Mouse (Mus musculus): ENCODE data around the gene Pfas. TPM values are rescaled to one million over a fixed set of nuclear protein-coding genes. Genes with fewer than 3 reads are reported as not detected.

Gene Pfas
- polyA plus RNA-seq, 1 experiment from 2014 or later, result 47.7 TPM

Small RNAs within 50 kb of the gene (microRNA-seq; reads per million reads assigned to microRNA genes)
- 4.2 reads per million, percentile 17 among the genes with 10 or more reads in this experiment for gene Mir3062

Other genes with a start within 250 kb of the Pfas start
- gene Ndel1, start 136.6 kb downstream of the Pfas start, polyA plus RNA-seq (2014; fragmentation: Nextera tagmentation; extraction: Ambion mirVana), result 46.7 and 70.6 TPM in 2 replicates
- 0.05 and 0.06 TPM in 2 replicates for gene Rnf222, start 119.9 kb downstream of the Pfas start, polyA plus RNA-seq (2014; fragmentation: Nextera tagmentation; extraction: Ambion mirVana)
- 1,184 and 1,677 TPM in 2 replicates for gene Rpl26, start 106.9 kb downstream of the Pfas start, polyA plus RNA-seq (2014; fragmentation: Nextera tagmentation; extraction: Ambion mirVana)
- not detected in 2 replicates for gene Odf4, start 81.4 kb downstream of the Pfas start, polyA plus RNA-seq (2014; fragmentation: Nextera tagmentation; extraction: Ambion mirVana)
- gene Arhgef15, start 51.0 kb downstream of the Pfas start, polyA plus RNA-seq (2014; fragmentation: Nextera tagmentation; extraction: Ambion mirVana), result 10.2 and 15.9 TPM in 2 replicates
- 3.4 and 4.5 TPM in 2 replicates for gene Slc25a35, start 40.3 kb downstream of the Pfas start, polyA plus RNA-seq (2014; fragmentation: Nextera tagmentation; extraction: Ambion mirVana)
- gene Rangrf, start 33.3 kb downstream of the Pfas start, polyA plus RNA-seq (2014; fragmentation: Nextera tagmentation; extraction: Ambion mirVana), result 68.7 and 95.2 TPM in 2 replicates
- 44.2 and 62.3 TPM in 2 replicates for gene Ctc1, start 7.5 kb upstream of the Pfas start, polyA plus RNA-seq (2014; fragmentation: Nextera tagmentation; extraction: Ambion mirVana)
- 145 and 155 TPM in 2 replicates for gene Aurkb, start 37.2 kb upstream of the Pfas start, polyA plus RNA-seq (2014; fragmentation: Nextera tagmentation; extraction: Ambion mirVana)
- 6.6 and 7.5 TPM in 2 replicates for gene Borcs6, start 51.3 kb upstream of the Pfas start, polyA plus RNA-seq (2014; fragmentation: Nextera tagmentation; extraction: Ambion mirVana)
- 62.2 and 73.8 TPM in 2 replicates for gene Tmem107, start 62.3 kb upstream of the Pfas start, polyA plus RNA-seq (2014; fragmentation: Nextera tagmentation; extraction: Ambion mirVana)
- gene Vamp2, start 80.0 kb upstream of the Pfas start, polyA plus RNA-seq (2014; fragmentation: Nextera tagmentation; extraction: Ambion mirVana), result 57.5 and 86.5 TPM in 2 replicates
- 6.1 and 8.9 TPM in 2 replicates for gene Per1, start 86.8 kb upstream of the Pfas start, polyA plus RNA-seq (2014; fragmentation: Nextera tagmentation; extraction: Ambion mirVana)
- gene Hes7, start 111.9 kb upstream of the Pfas start, polyA plus RNA-seq (2014; fragmentation: Nextera tagmentation; extraction: Ambion mirVana), result 0.23 and 0.41 TPM in 2 replicates
- gene 9130213A22Rik, start 114.1 kb upstream of the Pfas start, polyA plus RNA-seq (2014; fragmentation: Nextera tagmentation; extraction: Ambion mirVana), result 0.11 and 0.43 TPM in 2 replicates
- gene Aloxe3, start 117.4 kb upstream of the Pfas start, polyA plus RNA-seq (2014; fragmentation: Nextera tagmentation; extraction: Ambion mirVana), result 0.54 and 1.1 TPM in 2 replicates
- 0.23 and 0.28 TPM in 2 replicates for gene Alox12b, start 148.5 kb upstream of the Pfas start, polyA plus RNA-seq (2014; fragmentation: Nextera tagmentation; extraction: Ambion mirVana)
- 0.24 and 0.36 TPM in 2 replicates for gene Alox8, start 189.4 kb upstream of the Pfas start, polyA plus RNA-seq (2014; fragmentation: Nextera tagmentation; extraction: Ambion mirVana)
- gene Gucy2e, start 228.6 kb upstream of the Pfas start, polyA plus RNA-seq (2014; fragmentation: Nextera tagmentation; extraction: Ambion mirVana), result 0.07 and 0.11 TPM in 2 replicates

Data from kidney, embryonic 14.5 days (tissue).